Mouse (Mus musculus) neutrophil, adult 5-6 weeks (primary cell): Measurements from ENCODE around the gene Gatad1. TPM values are rescaled to one million over a fixed set of nuclear protein-coding genes. Genes with fewer than 3 reads are reported as not detected.
"Not testable (repeated sequence)": the region's sequence is repeated elsewhere in the genome, so short reads cannot be mapped to it uniquely, and the experiment has no call there.

Experiments
- ATAC-seq: fragments of 151-379, 151-347 bp; 2 replicates; pipeline ENCODE4 v1.8.0; 2017; ENCODE audit warnings: mild to moderate bottlenecking, moderate TSS enrichment; ENCODE audit not compliant: insufficient number of reproducible peaks, poor library complexity, low FRiP score, severe bottlenecking; ENCODE audit errors: extremely low read depth
- total RNA-seq: library from RNA; stranded (forward); fragments of 200-1000 nt; gene quantifications from 2 replicates; pipeline ENCODE4 v1.2.3, GENCODE M21; 2017

The Gatad1 gene
- 110 and 118 TPM in 2 replicates for total RNA-seq

- no peak for ATAC-seq
Observed at GRCm38 (mm10) chr5:3657085-3657484, at the start of gene Gatad1. Gene Gatad1 (minus strand): TSS chr5:3657185.

GRCm38 (mm10) chr5:3702180-3702579, 45.2 kb upstream of the Gatad1 start:
- ATAC-seq = no peak

- no peak for ATAC-seq
Observed at GRCm38 (mm10) chr5:3700025-3700424, 43.0 kb upstream of the Gatad1 start.

- ATAC-seq = 0 out of 2 replicates have a peak, but pooled peaks have one; percentile 13
Observed at GRCm38 (mm10) chr5:3696031-3696430, 39.0 kb upstream of the Gatad1 start.

GRCm38 (mm10) chr5:3695191-3695590, 38.2 kb upstream of the Gatad1 start:
- no peak for ATAC-seq

GRCm38 (mm10) chr5:3692956-3693355, 36.0 kb upstream of the Gatad1 start:
- ATAC-seq = no peak

GRCm38 (mm10) chr5:3691283-3691682, 34.3 kb upstream of the Gatad1 start:
- no peak for ATAC-seq

- no peak for ATAC-seq
Observed at GRCm38 (mm10) chr5:3688298-3688697, 31.3 kb upstream of the Gatad1 start.

- 0 out of 2 replicates have a peak, but pooled peaks have one; percentile 30 for ATAC-seq
Observed at GRCm38 (mm10) chr5:3669938-3670554, 13.1 kb upstream of the Gatad1 start.

GRCm38 (mm10) chr5:3666585-3666984, 9.6 kb upstream of the Gatad1 start:
- no peak for ATAC-seq

GRCm38 (mm10) chr5:3665225-3665624, 8.2 kb upstream of the Gatad1 start:
- no peak for ATAC-seq

- peak; percentile 63; the same call in 1 of the 2 replicates for ATAC-seq
Observed at GRCm38 (mm10) chr5:3653801-3654200, 3.2 kb downstream of the Gatad1 start.

GRCm38 (mm10) chr5:3652903-3653575, 3.9 kb downstream of the Gatad1 start:
- not testable (repeated sequence) for ATAC-seq

GRCm38 (mm10) chr5:3651621-3652020, 5.4 kb downstream of the Gatad1 start:
- ATAC-seq = no peak

- no peak for ATAC-seq
Observed at GRCm38 (mm10) chr5:3650881-3651280, 6.1 kb downstream of the Gatad1 start, which contains the start of gene Tmbim7. Gene Tmbim7 (plus strand): TSS chr5:3651181.

- ATAC-seq = no peak
Observed at GRCm38 (mm10) chr5:3648849-3649210, 8.2 kb downstream of the Gatad1 start.

GRCm38 (mm10) chr5:3648206-3648848, 8.7 kb downstream of the Gatad1 start:
- ATAC-seq = no peak

- ATAC-seq = peak; percentile 95
Observed at GRCm38 (mm10) chr5:3647708-3648121, 9.3 kb downstream of the Gatad1 start.

- ATAC-seq = peak; percentile 59; the same call in 1 of the 2 replicates
Observed at GRCm38 (mm10) chr5:3646991-3647707, 9.8 kb downstream of the Gatad1 start.
